Mouse (Mus musculus): Measurements from ENCODE around the gene Slc48a1. TPM values are rescaled to one million over a fixed set of nuclear protein-coding genes. Genes with fewer than 3 reads are reported as not detected.
A peak's percentile ranks its signal among the peaks of the same experiment; 100 is the strongest.

The Slc48a1 gene
- polyA plus RNA-seq, 1 experiment from 2014 or later = 69.5 TPM

DNA sequence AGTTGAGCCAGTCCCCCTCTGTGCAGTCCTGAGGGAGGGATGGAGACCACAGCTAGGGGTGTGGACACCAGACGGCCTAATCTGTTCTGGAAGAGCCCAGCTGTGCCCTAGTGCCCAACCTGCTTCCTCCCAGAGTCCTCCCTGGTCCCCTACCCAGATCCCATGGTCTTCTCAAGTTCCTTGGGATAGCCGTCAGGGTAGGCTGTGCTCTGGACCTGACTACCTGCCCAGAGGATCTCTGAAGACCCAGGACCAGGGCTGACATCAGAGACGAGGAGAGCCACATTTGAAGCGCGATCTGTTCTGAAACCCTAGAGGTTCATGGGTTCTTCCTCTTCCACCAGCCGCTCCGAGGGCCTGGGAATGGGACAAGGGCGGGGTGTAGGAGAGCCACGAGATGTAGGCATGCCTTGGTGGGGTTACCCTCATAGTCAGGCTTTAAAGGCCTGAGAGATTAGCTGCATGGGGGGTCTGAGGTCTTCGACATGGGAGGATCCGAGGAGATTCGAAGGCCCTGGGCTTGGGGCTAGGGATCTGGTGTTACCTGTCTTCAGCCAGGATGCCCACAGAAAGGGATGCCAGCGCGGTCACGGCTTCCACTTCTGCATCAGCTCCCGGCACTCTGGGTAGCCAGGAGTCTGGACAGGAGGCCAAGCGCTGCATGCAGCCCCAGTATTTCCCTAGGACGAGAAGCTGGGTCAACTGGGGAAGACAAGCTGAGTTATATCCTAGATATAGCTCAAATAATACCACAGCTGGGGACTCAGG lies 15.2 kb downstream of the Slc48a1 start:
- Histone ChIP-seq H3K4me1 (ENCODE audit: insufficient read depth, low read depth, low read length) (peaks cover 4% of the 10 kb centered on the region), H3K4me2 (replicated peaks; ENCODE audit: low read depth, low read length) (no peak overlapping the region), H3K36me3 (ENCODE audit: insufficient read depth, low read length) (peaks cover 60% of the 10 kb centered on the region), H3K4me3 (ENCODE audit: low read depth, low read length) (no peak overlapping the region), H3K27ac (ENCODE audit: low read length) (no peak overlapping the region), H3K27me3 (replicated peaks; ENCODE audit: insufficient read depth, low read length) (no peaks in the 10 kb centered on the region), H3K9me3 (ENCODE audit: low read length) (no peaks in the 10 kb centered on the region), H3K9ac (replicated peaks; ENCODE audit: low read depth) (no peak overlapping the region)
- TF ChIP-seq EP300 (IDR thresholded peaks at IDR 0.05) = no peak
- TF ChIP-seq CTCF (IDR thresholded peaks at IDR 0.05) = no peak
- ATAC-seq = no peak
- no peak for DNase-seq (ENCODE audit: low spot score)
- 89% methylated on average over 18 of the region's 18 CpGs for WGBS

DNA sequence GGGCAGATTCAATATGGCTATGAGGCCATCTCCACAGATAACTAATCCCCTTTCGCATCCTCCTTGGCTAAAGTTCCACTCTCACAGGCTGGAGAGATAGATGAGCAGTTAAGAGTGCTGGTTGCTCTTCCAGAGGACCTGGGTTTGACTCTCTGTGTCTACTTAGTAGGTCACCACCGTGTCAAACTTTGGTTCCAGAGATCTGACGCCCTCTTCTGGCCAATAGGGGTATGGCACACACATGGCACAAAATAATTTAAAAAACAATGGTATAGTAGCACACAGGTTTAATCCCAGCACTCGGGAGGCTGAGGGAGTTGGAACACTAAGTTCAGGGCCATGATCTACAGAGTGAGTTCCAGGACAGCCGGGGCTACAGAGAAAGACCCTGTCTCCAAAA lies 15.9 kb downstream of the Slc48a1 start:
- DNase-seq (ENCODE audit: low spot score) = no peak
- ATAC-seq = no peak
- WGBS = 72% methylated on average over 5 of the region's 5 CpGs
- no peaks in the 10 kb centered on the region for H3K27me3 ChIP-seq (replicated peaks; ENCODE audit: insufficient read depth, low read length)
- no peak overlapping the region for H3K4me3 ChIP-seq (ENCODE audit: low read depth, low read length)
- H3K9me3 ChIP-seq (ENCODE audit: low read length) = no peaks in the 10 kb centered on the region
- no peak overlapping the region for H3K27ac ChIP-seq (ENCODE audit: low read length)
- H3K4me1 ChIP-seq (ENCODE audit: insufficient read depth, low read depth, low read length) = no peaks in the 10 kb centered on the region; the same call in 1 of the 2 replicates
- peaks cover 67% of the 10 kb centered on the region for H3K36me3 ChIP-seq (ENCODE audit: insufficient read depth, low read length)
- no peak overlapping the region for H3K4me2 ChIP-seq (replicated peaks; ENCODE audit: low read depth, low read length)
- TF ChIP-seq CTCF (IDR thresholded peaks at IDR 0.05) (peak; percentile 63), EP300 (IDR thresholded peaks at IDR 0.05) (no peak)
- no peak overlapping the region for H3K9ac ChIP-seq (replicated peaks; ENCODE audit: low read depth)

DNA sequence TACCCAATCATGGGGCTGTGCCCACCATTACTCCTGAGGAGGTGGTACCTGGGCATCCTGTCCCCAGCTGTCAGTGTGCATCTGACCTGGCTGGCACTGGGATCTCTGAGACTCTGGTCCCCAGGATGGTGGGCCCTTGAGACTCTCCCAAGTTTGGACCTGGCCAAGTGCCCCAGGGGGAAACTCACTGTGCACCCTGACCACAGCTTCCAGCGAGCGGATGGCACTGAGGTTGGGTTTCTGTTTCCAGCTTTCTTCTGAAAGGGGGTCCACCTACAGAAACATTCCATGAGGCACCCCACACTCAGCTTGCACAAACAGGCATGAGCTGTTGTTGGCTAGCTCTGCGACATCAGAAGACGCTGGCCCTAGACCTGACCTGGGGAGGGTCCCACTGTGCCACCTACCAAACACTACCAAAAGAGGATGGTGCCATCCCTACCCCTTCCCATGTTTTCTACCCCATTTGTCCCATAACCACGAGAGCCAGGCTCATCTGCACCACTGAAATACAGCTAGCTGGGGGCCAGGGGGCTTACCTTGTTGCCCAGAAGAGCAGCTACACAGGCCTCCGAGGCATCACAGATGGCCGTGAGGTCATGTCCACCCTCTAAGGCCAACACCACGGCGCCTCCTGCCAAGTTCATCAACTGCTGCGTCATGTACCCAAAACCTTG lies 17.4 kb downstream of the Slc48a1 start:
- no peak overlapping the region for H3K27ac ChIP-seq (ENCODE audit: low read length)
- H3K4me2 ChIP-seq (replicated peaks; ENCODE audit: low read depth, low read length) = no peak overlapping the region
- no peak overlapping the region for H3K9ac ChIP-seq (replicated peaks; ENCODE audit: low read depth)
- H3K9me3 ChIP-seq (ENCODE audit: low read length) = no peaks in the 10 kb centered on the region
- DNase-seq (ENCODE audit: low spot score) (no peak), ATAC-seq (no peak)
- no peak overlapping the region for H3K4me3 ChIP-seq (ENCODE audit: low read depth, low read length)
- no peak for TF ChIP-seq CTCF (IDR thresholded peaks at IDR 0.05)
- no peak for TF ChIP-seq EP300 (IDR thresholded peaks at IDR 0.05)
- 94% methylated on average over 10 of the region's 10 CpGs for WGBS
- peaks cover 81% of the 10 kb centered on the region for H3K36me3 ChIP-seq (ENCODE audit: insufficient read depth, low read length)
- no peaks in the 10 kb centered on the region; the same call in 1 of the 2 replicates for H3K4me1 ChIP-seq (ENCODE audit: insufficient read depth, low read depth, low read length)
- H3K27me3 ChIP-seq (replicated peaks; ENCODE audit: insufficient read depth, low read length) = no peaks in the 10 kb centered on the region

DNA sequence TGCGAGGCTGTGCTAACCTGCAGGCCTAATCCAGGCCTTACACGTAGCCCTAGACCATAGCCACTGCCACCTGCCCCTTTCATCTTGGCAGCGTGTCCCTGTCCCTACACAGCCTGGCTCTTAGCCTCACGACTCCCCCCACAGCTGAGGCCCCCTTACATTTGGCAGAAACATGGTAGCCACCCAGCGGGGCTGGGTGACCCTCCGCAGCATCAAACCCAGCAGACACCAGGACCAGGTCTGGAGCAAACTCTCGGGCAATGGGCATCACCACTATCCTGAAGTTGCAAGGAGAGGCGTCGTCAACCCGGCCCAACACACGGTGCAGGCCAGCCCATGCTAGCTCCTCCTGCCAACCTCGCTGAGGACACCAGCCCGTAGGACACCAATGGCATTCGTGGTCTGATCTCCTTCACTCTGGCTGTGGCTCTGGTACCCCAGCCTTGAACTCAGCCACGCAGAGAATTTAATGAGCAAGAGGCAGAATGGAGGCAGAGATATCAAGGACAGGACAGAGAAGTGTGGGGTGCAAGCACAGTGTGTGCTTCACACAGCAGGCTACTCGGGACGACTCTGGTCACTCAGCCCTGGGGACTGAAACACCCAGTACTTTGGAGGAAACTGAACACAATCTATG lies 18.5 kb downstream of the Slc48a1 start:
- no peak overlapping the region for H3K4me2 ChIP-seq (replicated peaks; ENCODE audit: low read depth, low read length)
- 92% methylated on average over 17 of the region's 17 CpGs for WGBS
- no peaks in the 10 kb centered on the region for H3K4me1 ChIP-seq (ENCODE audit: insufficient read depth, low read depth, low read length)
- no peak for TF ChIP-seq CTCF (IDR thresholded peaks at IDR 0.05)
- TF ChIP-seq EP300 (IDR thresholded peaks at IDR 0.05) = no peak
- no peak for DNase-seq (ENCODE audit: low spot score)
- H3K27me3 ChIP-seq (replicated peaks; ENCODE audit: insufficient read depth, low read length) = no peaks in the 10 kb centered on the region
- peaks cover 86% of the 10 kb centered on the region for H3K36me3 ChIP-seq (ENCODE audit: insufficient read depth, low read length)
- ATAC-seq = no peak
- no peak overlapping the region for H3K27ac ChIP-seq (ENCODE audit: low read length)
- H3K9me3 ChIP-seq (ENCODE audit: low read length) = no peaks in the 10 kb centered on the region
- H3K4me3 ChIP-seq (ENCODE audit: low read depth, low read length) = no peak overlapping the region
- H3K9ac ChIP-seq (replicated peaks; ENCODE audit: low read depth) = no peak overlapping the region

DNA sequence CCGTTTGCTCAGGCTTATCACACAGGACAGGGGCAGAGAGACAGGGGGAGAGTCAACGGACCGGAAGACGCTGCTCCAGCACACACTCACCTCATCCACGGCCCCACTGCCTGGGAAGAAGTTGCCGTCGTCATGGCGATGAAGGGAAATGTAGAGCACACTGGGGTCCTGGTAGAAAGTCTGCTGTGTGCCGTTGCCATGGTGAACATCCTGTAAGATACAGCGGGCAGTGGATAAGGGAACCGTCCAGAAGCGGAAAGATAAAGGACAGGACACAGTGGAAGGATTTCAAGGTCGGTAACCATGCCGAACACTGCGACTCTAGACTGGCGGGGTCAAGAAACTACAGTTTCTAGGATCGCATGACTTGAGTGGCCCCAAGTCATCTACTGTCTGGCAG lies 19.8 kb downstream of the Slc48a1 start:
- Histone ChIP-seq H3K4me1 (ENCODE audit: insufficient read depth, low read depth, low read length) (no peaks in the 10 kb centered on the region), H3K36me3 (ENCODE audit: insufficient read depth, low read length) (peaks cover 80% of the 10 kb centered on the region), H3K9me3 (ENCODE audit: low read length) (no peaks in the 10 kb centered on the region), H3K27ac (ENCODE audit: low read length) (no peak overlapping the region), H3K4me3 (ENCODE audit: low read depth, low read length) (no peak overlapping the region), H3K4me2 (replicated peaks; ENCODE audit: low read depth, low read length) (no peak overlapping the region), H3K27me3 (replicated peaks; ENCODE audit: insufficient read depth, low read length) (no peaks in the 10 kb centered on the region), H3K9ac (replicated peaks; ENCODE audit: low read depth) (no peak overlapping the region)
- 61% methylated on average over 17 of the region's 17 CpGs for WGBS
- DNase-seq (ENCODE audit: low spot score) (no peak), ATAC-seq (no peak)
- TF ChIP-seq CTCF (IDR thresholded peaks at IDR 0.05) (no peak), EP300 (IDR thresholded peaks at IDR 0.05) (no peak)

DNA sequence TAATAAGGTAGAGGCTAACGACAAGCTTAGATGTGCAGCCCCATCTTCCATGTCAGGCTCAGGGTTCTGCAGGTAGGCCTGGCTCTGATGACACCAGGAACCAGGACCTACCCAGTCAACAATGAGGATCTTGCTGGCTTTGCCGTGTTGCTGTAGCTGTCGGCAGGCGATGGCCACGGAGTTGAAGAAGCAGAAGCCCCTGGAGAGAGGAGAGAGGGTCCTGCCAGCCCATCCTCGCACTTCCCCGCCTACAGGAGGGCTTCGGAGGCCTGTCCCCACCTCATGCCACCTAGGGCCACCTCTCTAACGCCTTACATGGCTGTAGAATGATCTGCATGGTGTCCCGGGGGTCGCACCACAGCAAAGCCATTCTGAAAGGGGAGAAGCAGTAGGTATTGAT lies 21.1 kb downstream of the Slc48a1 start:
- H3K27ac ChIP-seq (ENCODE audit: low read length) = no peak overlapping the region
- no peak overlapping the region for H3K9ac ChIP-seq (replicated peaks; ENCODE audit: low read depth)
- H3K4me3 ChIP-seq (ENCODE audit: low read depth, low read length) = no peak overlapping the region
- no peak for DNase-seq (ENCODE audit: low spot score)
- H3K9me3 ChIP-seq (ENCODE audit: low read length) = no peaks in the 10 kb centered on the region
- no peak for TF ChIP-seq EP300 (IDR thresholded peaks at IDR 0.05)
- no peak for TF ChIP-seq CTCF (IDR thresholded peaks at IDR 0.05)
- H3K4me1 ChIP-seq (ENCODE audit: insufficient read depth, low read depth, low read length) = no peaks in the 10 kb centered on the region
- WGBS = 93% methylated on average over 11 of the region's 11 CpGs
- H3K4me2 ChIP-seq (replicated peaks; ENCODE audit: low read depth, low read length) = no peak overlapping the region
- no peak for ATAC-seq
- peaks cover 69% of the 10 kb centered on the region for H3K36me3 ChIP-seq (ENCODE audit: insufficient read depth, low read length)
- no peaks in the 10 kb centered on the region for H3K27me3 ChIP-seq (replicated peaks; ENCODE audit: insufficient read depth, low read length)
